Mouse (Mus musculus): ENCODE measurements at regions not wholly inside any gene's neighbourhood (a gene's known extent, or its start where the extent isn't known, plus 50 kb on each side); places are given as distances from the start of the nearest gene placed in this dataset.

DNA sequence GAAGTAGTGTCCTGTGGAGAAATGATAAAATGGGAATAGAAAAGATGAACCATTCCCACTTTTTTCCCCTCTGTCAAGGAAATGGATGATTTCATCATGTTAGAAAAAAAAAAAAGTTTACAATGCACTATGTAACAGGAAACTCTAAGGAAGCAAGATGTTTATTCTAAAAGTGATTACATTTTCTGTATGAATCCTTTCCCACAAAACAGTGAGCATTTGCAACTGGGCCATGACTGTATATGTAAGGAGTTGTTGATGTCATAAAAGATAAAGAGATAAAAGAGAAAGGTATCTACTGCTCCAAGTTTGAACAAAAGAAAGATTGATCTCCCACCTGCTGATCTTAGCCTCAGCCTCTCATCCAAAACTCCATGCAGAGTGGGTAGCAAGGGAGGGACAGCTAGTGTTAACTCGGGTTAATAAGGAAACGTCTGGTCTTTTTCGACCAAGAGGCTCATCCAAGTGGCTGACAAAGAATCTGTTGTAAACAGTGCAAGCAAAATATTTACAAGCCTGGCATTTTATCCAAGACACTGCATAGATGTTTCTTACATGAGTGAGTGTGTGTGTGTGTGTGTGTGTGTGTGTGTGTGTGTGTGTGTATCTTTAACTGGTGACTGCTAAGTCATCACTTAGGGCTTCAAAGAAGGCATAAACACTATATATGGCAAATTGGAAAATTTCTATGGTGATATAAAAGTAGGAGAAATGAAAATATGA is 213.3 kb downstream of the Gm9733 start:
- DNase-seq = no peak

DNA sequence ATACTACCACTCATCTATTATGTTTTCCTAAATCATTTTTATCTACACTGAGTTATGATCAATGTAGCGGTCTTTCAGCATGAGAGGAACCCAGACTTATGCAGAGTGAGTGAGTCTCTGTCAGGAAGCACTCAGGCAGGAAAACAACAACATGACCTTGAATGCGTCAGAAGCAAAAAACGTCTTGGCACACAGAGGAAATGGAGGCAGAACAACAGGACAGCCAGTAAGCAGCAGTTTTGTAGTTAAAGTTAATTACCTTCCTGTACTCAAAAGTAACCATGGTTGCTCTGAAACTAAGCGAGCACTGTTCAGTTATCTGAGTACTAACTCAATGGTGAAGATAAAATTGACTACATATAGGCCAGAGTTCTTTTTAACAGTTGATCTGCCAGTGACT is 205.4 kb downstream of the Gm9733 start:
- no peak for DNase-seq

DNA sequence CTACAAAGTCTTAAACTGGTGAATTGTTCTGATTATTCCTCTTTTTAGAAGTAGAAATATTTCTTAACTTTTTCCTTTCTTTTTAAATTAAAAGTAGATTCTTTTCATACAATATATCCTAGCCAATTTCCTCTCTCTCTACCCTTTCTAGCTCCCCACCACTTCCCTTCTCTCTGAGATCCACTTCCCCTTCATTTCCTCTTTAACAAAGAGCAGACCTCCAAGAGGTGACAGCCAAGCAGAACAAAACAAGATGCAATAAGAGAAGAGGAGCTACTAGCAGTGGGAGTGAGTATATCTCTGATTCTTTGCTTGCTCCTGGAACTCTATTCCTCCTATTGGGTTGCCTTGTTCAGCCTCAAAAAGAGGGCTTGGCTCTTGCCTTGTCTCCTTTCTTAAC is 203.7 kb downstream of the Gm9733 start:
- no peak for DNase-seq

DNA sequence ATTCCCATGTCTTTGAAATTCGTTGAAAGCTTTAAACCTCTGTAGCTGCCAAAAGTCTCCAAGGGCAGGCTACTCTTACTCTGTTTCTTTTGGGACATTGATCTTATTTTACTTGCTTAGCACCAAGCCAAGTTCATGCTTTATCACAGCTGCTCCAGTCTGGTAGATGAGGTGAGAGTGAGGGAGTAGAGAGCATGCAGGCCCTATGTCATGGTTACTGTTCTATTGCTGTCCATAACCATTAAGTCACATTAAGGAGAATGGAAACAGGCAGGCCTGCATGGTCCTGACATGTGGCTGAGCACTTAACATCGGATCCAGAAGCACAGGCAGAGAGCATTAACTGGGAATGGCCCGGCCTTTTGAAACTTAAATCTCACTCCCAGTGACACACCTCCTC is 203.1 kb downstream of the Gm9733 start:
- DNase-seq = no peak

DNA sequence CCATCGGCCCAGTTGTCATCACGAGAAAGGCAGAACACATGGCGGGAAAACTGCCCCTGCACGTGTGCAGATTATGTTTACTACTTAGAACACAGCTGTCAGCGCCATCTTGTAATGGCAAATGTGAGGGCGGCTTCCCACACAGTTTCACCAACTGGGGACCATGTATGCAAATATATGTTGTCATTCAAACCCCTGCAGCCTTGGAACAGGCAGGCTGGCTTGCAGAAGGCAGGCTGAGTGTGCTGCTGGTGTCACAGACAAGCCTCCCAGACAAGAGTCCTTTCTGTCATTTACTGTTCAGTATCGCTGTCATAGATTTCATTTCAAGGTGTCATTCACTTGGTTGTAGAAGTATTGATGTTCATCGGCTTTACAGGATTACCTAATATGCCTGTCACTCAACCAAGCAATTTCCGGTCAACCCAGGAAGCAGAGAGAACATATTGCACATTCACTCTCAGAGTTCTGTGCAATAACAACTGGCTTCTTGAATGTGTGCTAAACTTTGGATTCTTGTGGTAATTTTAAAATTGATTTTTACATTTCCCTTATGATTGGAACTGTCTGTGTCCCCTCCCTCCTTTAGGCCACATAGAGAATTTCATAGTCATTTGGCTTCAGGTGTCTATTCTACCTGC is 202.3 kb downstream of the Gm9733 start:
- DNase-seq = no peak

DNA sequence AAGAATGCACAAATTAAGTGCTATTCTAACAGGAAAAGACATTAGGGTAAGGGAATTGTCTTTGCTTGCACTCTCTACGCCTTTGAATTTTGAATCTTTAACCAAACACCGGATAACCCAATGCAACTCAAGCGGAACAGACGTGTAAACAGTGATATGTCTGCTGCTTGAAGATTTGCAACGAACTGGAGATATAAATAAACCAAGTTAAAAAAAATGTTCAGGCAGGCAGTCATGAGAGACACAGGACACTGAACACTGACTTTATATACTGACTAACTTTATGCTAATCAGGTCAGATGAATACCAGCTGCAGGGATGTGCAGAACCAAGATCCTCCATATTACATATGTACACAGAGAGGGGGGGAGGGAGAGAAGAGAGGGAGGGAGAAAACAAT is 200.0 kb downstream of the Gm9733 start:
- DNase-seq = no peak

DNA sequence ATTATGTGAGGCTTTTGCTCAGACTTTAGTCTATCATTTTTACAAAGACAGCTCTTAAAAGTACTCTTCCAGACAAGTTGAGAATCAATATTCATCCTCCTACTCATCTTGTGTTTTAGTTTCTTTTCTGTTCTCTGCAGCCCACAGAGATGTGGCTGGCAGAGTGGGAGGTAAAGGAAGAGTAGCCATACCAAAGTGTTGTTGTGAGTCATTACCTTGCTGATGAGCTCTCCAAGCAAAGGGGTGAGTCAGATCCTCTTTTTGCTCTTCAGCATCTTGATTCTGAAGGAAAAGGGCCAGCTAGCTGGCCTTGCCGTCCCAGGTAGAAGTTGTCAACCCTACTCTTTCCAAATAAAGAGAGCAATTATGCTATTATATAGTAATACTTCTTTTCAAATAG is 192.6 kb downstream of the Gm9733 start:
- no peak for DNase-seq

DNA sequence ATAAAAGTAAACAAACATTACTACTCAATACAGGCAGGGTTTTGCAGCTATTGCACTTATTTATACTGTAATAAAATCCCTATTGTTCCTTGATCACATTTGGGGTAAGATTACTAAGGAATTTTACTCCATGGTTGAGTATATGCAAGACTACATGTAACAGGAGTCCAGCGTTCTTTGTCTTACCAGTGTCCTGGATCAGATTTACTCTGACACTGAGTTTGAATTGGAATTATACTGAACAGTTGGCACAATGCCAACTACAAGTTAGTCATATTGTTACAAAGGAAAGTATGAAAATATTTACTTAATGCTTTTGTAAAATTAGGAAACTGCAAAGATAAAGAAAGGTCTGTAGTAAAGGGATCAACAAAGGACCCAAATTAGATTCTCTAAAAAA is 178.4 kb downstream of the Gm9733 start:
- no peak for DNase-seq

DNA sequence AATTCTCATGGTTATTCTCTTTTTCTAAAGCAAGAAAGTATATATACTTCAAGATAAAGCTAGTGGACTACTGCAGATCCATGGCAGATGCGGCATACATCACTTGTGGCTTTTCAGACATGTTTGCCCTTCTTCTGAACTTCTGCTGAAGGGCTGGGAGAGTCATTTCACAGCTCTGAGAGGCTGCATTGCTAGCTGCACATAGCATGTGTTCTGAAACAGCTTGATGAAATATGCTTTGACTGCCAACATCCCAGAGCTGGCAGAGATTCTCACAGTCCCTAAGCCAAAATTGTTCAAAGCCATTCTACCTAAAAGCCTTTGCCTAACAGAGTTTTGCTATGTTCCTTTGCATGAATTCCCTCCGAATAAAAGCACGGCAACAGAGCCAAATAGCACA is 177.9 kb downstream of the Gm9733 start:
- no peak for DNase-seq

DNA sequence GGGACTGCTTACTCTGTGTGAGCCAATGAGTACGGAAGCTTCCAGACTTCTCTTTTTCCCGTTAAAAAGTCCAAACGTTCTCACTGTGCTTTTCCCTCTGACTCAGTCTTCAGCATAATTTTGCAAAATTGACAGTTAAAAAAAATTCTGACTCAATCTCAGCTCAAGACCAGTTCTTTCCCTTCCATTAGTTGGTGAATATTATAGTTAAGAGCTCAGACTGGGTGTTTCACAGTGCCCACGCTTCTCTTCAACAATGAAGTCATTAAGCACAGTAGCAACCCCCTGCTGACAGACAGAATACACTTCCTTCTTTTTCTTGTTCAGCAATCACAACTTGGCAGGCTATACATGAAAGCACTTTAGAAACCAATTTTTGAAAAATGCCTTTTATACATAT is 175.4 kb downstream of the Gm9733 start:
- DNase-seq = no peak

DNA sequence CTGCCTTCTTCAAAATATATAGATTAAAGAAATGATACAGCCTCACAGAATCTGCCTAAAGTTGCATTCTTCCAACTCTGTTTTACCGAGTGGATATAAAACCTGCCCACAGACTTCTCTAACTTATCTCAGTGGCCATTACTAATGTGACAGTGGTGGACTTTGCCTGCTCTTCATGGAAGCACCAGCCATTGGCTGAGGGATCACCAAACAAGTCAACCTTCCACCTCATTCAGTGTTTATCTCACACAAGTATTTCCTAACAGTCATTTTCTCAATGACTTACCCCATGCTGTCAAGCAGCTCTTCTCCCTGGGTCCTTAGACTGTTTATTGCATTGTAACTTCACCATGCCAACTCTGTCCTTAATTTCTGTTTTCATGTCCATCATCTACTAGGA is 174.3 kb downstream of the Gm9733 start:
- DNase-seq = no peak

DNA sequence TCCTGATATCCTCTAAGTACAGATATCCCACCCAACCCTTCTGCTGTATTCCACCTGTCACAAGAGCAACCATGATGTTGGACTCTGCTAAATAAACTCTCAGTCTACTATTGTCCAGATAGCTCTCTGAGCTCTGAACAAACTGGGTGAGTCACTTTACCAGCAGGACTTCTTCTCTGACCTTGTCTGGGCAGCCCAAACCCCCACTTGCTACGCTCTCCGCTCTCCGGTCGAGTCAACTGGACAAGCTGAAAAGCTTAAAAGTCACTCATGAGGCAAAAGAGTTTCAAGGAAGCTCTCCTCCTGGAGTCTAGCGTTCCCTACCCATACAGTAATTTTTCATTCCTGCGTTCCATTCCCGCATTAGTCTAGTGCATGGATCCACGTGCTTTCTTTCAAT is 173.2 kb downstream of the Gm9733 start:
- no peak for DNase-seq

DNA sequence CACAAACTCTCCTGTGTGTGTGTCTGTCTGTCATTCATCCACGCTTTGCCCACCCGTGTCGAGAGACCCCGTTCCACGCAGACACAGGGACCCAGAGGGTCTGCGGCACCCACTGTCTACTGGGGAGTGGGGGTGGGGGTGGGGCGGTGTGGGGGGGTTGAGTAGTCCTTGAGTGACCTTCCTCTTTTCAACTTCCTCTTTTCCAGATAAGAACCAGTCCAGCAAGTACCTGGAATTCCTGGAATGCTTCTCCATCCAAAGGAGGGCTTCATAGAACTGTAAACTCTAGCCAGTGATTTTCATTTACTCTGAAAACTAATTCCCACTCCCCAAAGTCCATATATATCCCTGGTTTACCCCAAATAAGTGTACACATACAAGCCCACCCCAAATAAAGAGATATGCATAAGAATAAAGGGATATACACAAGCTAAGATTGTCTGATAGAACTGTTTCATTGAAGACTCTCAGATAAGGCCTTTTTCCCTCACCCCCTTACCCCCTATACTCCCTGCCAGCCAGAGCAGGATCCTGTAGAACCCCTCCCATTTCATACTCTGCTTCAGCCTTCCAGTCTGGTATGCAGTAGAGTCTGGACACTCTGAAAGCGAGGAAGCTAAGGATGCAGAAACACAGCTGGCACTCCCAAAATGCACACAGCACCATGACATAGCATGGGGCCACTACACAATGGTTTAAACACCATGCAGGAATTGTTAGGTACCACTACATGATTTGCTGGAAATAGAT is 172.0 kb downstream of the Gm9733 start:
- no peak for DNase-seq

DNA sequence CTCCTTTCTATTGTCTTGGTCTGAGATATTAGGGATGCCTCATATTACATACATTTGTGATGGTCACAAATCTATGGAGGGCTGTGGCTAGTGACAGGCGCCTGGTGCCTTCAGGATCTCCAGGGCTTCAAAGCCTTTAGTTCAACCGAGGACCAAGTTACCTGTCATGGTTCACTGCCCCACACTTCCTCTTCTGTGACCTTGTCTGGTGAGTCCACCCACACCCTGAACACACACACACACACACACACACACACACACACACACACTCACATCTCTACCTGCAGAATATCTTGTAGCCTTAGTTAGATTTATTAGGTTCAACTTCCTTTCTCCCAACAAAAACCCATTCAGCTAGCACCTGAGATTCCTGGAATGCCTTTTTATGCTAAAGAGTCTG is 156.3 kb downstream of the Gm9733 start:
- DNase-seq = no peak

DNA sequence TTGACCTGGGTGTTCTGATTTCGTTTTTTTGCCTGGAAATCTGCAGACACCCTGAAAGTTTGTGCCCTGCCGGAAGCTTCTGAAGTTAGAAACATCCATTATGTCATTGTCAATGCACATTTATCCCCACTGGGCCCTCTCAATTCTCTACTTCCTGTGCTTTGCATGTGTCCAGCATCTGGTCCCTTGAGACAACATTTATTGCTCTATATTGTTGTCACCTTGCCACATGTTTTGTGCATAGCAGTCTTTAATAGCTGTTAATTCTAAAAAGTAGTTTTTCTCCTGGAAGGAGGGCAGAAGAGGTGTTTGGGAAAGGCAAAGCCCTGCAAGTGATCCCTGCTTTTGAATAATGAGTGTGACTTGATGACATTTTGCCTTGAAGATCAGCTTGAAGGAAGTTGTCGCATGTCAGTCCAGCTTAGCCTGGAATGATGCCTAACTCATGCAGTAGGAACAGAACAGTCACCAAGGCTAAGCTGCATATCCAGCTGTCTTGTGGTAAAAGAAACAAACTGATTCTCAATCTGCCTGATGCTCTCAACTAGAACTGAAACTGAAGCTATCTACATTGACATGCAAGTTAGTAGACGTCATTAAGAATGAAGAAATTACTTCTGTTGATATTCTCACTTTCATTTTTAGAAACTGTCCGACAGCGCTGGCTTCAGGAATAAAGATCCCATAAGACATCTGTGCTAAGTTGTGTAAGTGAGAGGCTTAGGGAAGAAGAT is 152.9 kb downstream of the Gm9733 start:
- no peak for DNase-seq

DNA sequence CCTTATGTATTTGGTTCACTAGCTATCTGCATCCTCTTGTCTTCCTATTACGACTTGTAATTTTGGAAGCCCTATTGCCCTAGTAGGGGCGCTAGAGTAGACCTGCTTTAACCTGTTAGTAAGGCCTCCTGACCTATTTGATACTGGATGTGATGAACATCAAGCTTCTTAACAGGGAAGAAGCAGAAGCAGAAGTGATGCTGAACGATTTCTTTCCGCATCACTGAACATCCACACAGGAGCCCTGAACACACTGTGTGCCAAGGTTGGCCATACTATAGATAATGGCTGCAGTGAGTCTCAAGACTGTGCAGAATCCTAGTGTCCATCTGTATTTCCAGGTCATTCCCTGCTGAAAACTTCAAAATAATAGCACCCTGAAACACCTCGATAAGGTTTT is 151.0 kb downstream of the Gm9733 start:
- no peak for DNase-seq

DNA sequence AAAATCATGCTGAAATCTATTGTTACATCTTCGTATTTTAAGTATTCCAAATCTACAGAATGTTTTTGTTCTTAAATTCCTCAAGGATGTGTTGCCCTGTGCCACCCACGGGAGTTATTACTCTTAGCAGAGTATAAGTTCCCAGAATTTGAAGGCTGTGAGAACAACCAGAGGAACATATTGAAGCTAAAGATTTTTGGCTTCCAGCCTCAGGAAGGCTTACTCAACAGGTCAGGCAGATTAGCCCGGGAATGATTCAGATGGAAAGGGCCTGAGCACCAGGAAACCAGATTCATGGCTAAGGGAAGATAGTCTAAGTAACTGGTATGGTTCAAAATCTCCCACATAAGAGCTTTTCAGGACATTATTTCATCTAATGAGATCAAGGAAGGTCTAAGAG is 145.4 kb downstream of the Gm9733 start:
- DNase-seq = no peak

DNA sequence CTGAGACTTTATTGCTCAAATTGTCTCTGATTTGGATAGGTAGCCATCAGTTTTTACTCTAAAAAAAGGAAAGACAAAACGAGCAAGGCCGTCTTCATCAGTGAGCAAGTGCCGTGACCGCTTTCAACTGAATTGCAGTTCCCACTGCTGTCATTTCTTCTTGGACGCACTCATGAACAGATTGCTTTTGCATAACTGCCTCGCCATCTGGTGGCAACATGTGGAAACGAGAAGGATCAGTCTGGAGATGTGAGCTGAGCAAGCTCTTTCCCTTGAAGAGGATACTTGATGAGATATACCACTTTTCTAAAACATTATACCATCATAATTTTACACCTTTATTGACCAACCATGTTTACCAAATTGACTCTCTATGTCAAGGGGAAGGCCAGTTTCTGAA is 137.7 kb downstream of the Gm9733 start:
- DNase-seq = peak; percentile 86

DNA sequence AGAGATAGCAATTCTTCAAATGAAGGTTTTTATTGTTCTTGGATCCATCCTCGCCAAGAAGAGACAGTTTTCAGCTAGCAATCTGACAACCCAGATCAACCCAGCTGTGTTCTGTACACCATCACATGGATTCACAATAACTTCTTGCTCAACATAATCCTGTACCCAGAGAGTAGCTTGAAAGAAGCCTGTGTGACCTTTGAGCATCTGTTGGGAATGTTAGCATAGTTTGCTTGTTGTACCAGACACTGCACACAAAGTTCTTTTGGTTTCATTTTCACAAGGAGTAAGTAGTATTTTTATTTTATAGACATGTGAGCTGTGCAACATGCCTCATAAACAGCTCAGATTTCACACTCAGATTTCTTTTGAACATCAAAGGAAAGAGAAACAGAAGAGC is 136.0 kb downstream of the Gm9733 start:
- no peak for DNase-seq

DNA sequence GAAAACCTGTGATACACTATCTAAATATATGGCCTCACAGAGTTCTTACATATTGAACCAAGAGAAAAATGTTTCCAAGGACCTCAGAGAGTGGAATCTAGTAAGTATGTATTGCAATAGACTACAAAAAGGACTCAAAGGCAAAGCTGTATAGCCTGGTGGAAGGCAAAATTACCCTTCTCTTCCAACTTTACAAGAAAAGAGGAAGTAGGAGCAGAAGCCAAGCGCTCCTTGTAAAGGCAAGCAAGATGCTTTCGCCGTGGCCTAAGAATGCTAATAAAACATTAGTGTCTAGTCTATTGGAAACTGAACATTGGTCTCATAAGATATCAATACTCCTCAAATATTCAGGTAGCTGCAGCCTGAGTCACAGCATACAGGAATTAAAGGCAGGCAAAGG is 134.0 kb downstream of the Gm9733 start:
- no peak for DNase-seq

DNA sequence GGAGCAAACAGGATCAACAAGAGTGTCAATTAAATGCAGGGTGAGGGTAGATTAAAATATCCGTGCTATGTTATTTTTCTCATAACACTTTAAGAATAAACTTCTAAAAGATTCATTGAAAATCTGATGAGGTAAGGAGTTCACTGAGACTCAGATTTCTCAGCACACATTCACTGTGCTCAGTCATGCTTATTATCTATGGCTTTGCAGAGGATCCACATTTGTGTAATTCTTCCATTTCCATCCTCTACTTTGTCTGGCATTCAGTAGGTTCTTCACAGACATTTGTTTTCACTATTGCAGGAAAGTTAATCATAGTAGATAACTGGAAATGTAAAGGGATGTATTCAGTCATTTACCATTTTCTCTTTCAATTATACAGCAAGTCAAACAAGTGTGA is 131.8 kb downstream of the Gm9733 start:
- DNase-seq = no peak

DNA sequence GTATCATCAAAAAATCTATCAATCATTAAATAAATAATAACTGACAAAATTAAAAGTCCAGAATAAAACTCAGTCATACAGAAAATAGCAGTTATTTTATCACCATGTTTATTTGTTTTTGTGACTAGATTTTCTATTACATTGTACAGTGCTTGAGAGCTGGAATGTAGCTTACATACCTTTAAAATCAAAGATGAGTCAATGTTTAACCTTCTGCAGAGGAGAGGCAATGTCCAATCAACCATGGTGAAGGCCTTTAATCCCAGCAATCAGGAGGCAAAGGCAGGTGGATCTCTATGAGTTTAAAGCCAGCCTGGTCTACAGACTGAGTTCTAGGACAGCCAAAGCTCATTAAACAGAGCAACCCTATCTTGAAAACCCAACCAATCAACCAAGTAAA is 131.1 kb downstream of the Gm9733 start:
- no peak for DNase-seq

DNA sequence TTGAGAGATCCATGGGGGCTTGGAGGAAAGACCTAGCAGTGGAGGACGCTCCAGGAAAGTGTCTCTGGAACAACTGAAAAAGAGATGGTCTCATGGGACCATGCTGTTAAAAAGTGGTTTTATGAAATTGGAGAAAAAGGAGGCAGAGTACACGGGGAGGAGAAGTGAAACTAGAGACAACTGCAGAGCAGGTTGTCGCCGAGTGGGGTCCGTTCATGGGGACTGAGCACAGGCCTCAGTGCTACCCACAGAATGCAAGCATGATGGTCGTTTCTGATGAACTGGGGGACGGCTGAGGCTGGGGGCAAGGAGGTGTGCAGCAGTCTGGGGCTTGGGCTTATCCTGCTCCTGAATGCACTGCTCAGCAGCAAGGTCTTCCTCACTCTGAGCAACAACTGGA is 129.3 kb downstream of the Gm9733 start:
- DNase-seq = no peak
